Mouse (Mus musculus) neural tube, embryonic 14.5 days (tissue): ENCODE data around the gene Zfp385a. TPM values are rescaled to one million over a fixed set of nuclear protein-coding genes. Genes with fewer than 3 reads are reported as not detected.
A peak's percentile ranks its signal among the peaks of the same experiment; 100 is the strongest.

Source experiments
- ATAC-seq: fragments of 200-750 bp; cut with Nextera tagmentation; 2 replicates; pipeline ENCODE4 v1.8.0; 2017; ENCODE audit warnings: low read depth, mild to moderate bottlenecking, moderate TSS enrichment, moderate library complexity
- H3K27ac ChIP-seq: fragments of 300-500 bp; sonication (generic); 2 replicates; pipeline ENCODE4 v1.5.1; 2014; ENCODE audit warnings: low read depth, mild to moderate bottlenecking, control low read depth, low read length, moderate library complexity, mixed read lengths
- H3K27me3 ChIP-seq: fragments of 300-500 bp; sonication (generic); 2 replicates; pipeline ENCODE4 v1.6.1; 2014; ENCODE audit warnings: low read length; ENCODE audit not compliant: control insufficient read depth, insufficient read depth
- H3K36me3 ChIP-seq: fragments of 300-500 bp; sonication (generic); 2 replicates; pipeline ENCODE4 v1.6.1; 2014; ENCODE audit warnings: low read length, mixed read lengths; ENCODE audit not compliant: control insufficient read depth, insufficient read depth
- H3K4me1 ChIP-seq: fragments of 300-500 bp; sonication (generic); 2 replicates; pipeline ENCODE4 v1.6.1; 2014; ENCODE audit warnings: low read length; ENCODE audit not compliant: control insufficient read depth, insufficient read depth
- H3K4me2 ChIP-seq: fragments of 300-500 bp; sonication (generic); 2 replicates; pipeline ENCODE4 v1.6.1; 2014; ENCODE audit warnings: mild to moderate bottlenecking, low read depth, low read length, control low read depth
- H3K4me3 ChIP-seq: fragments of 300-500 bp; sonication (generic); 2 replicates; pipeline ENCODE4 v1.5.1; 2014; ENCODE audit warnings: low read depth, low read length, control low read depth, mixed read lengths
- H3K9ac ChIP-seq: fragments of 300-500 bp; sonication (generic); replicated peaks from 2 replicates; pipeline ENCODE4 v1.6.1; 2014; ENCODE audit warnings: low read depth, mild to moderate bottlenecking, control low read depth, low read length, mixed read lengths
- H3K9me3 ChIP-seq: fragments of 300-500 bp; sonication (generic); 2 replicates; pipeline ENCODE4 v1.6.1; 2016; ENCODE audit warnings: low read length; ENCODE audit not compliant: control insufficient read depth
- WGBS: fragments of 180-500 bp; shearing (Covaris S2); extraction: QIAGEN DNeasy Blood & Tissue Kit; methylation state at CpG from one replicate; pipeline ENCODE4 v1.1.7; 2014; 5-methylcytosine and 5-hydroxymethylcytosine counted together
- polyA plus RNA-seq: library from polyadenylated mRNA; unstranded; fragments of >200 nt; fragmentation: Nextera tagmentation; extraction: Ambion mirVana; gene quantifications from 2 replicates; pipeline ENCODE4 v1.2.1, GENCODE M21; 2014

Zfp385a gene
- polyA plus RNA-seq, 1 experiment from 2014 or later, result 20.7 TPM

DNA sequence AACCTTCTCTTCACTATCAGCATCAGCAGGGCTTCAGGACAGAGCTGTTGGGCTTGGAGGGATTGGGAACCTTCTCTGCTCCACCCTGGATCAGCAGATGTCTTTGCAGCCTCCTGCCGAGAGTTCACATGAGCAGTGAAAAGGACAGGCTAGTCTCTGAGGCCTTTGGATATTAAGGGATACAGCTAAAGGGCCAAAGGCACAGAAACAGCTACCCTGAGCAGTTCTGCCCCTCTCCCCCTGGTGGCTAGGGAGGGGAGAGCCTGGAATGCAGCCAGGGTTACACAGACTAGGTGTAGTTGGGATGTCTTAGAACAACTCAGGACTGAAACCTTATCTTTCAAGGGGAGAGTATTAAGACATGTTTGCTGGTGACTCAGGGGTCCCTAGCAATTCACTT is 18.8 kb downstream of the Zfp385a start:
- no peak overlapping the region for H3K4me2 ChIP-seq

DNA sequence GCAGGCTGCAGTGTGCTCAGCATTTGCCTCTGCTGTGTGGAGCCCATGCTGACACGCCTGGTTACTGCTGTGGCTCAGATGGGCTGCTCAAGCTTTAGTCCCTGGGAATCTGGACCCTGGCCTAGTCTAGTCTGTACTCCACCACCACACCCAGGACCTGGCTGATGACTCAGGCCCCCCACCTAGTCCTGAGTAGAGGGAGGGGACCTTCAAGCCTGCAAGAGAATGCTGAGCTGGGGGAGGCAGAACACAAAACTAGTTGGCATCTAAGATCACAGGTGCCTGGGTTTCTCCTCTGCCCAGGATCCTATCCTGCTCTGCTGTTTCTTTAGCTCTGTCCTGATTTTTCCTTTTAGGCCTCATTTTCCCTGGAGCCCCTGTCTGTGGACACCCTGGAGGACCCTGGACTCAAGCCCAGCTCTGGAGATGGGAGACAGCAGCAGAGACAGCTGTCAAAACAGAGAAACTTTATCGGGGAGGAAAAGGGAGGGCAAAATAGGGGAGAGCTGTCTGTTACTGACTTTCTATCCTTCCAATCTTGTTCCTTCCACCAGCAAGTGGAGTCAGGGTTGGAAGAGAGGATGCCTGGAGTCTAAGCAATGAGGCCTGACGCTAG is 21.6 kb downstream of the Zfp385a start:
- H3K9me3 ChIP-seq, result no peaks in the 10 kb centered on the region
- no peak overlapping the region for H3K9ac ChIP-seq
- H3K4me1 ChIP-seq, result peaks cover 12% of the 10 kb centered on the region; the same call in 1 of the 2 replicates
- no peak for ATAC-seq
- no peaks in the 10 kb centered on the region for H3K27me3 ChIP-seq
- H3K4me3 ChIP-seq, result no peak overlapping the region
- no peak overlapping the region for H3K4me2 ChIP-seq
- peak overlapping the region; percentile 4; the same call in 1 of the 2 replicates for H3K27ac ChIP-seq
- 78% methylated on average over 3 of the region's 3 CpGs for WGBS
- H3K36me3 ChIP-seq, result peaks cover 16% of the 10 kb centered on the region; the same call in 1 of the 2 replicates

More for the DNA sequence above, 18.8 kb downstream of the Zfp385a start:
- WGBS, result 44% methylated on average over 1 of the region's 1 CpGs
- ATAC-seq, result no peak
- H3K36me3 ChIP-seq, result peaks cover 14% of the 10 kb centered on the region; the same call in 1 of the 2 replicates
- H3K4me1 ChIP-seq, result no peaks in the 10 kb centered on the region
- no peak overlapping the region for H3K4me3 ChIP-seq
- H3K27ac ChIP-seq, result no peak overlapping the region
- no peaks in the 10 kb centered on the region for H3K9me3 ChIP-seq
- H3K9ac ChIP-seq, result no peak overlapping the region
- H3K27me3 ChIP-seq, result no peaks in the 10 kb centered on the region

DNA sequence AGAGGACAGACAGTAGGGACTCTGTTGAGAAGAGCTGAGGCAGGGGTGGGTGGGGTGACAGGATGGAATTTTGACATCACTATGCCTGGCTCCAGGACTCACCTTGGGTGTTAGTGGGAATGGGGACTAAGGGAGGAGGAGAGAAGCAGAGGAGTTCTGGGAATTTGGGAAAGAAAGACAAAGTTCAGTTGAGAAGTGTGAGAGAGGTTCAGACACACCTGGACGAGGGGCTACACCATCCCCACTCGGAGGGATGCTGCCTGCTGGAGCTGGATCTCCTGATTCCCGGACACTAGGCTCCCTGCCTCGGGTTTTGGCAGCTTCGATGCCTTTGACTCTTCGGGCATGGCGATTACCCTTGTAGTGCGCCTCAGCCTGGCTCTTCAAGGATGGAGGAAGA is 22.2 kb downstream of the Zfp385a start:
- Histone ChIP-seq H3K27ac (no peak overlapping the region; the same call in 1 of the 2 replicates), H3K36me3 (peaks cover 16% of the 10 kb centered on the region; the same call in 1 of the 2 replicates), H3K4me1 (peaks cover 13% of the 10 kb centered on the region; the same call in 1 of the 2 replicates)

DNA sequence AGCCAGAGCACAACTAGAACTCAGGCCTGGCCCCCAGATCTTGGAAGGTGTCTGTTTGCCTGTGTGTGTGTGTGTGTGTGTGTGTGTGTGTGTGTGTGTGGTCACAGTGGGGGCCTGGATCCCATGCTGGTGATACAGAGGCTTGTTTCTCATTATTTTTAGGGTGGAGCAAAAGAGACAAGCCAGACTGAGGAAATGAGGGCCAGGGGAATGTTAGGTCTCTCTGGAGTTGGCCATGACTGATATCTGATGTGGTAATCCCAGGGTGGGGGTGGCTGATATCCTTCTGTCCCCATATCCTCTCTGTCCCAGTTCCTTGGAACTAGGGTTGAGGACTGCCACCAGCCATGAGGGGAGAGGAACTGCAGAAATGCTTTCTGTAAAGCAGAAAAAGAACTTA is 22.8 kb downstream of the Zfp385a start:
- Histone ChIP-seq H3K4me3 (no peak overlapping the region), H3K4me2 (no peak overlapping the region), H3K4me1 (peaks cover 13% of the 10 kb centered on the region; the same call in 1 of the 2 replicates), H3K27ac (no peak overlapping the region), H3K9ac (no peak overlapping the region), H3K9me3 (no peaks in the 10 kb centered on the region), H3K27me3 (no peaks in the 10 kb centered on the region), H3K36me3 (peaks cover 16% of the 10 kb centered on the region; the same call in 1 of the 2 replicates)
- no peak for ATAC-seq

More for the DNA sequence above, 22.2 kb downstream of the Zfp385a start:
- WGBS, result 86% methylated on average over 8 of the region's 8 CpGs
- Histone ChIP-seq H3K9ac (no peak overlapping the region), H3K4me3 (no peak overlapping the region), H3K27me3 (no peaks in the 10 kb centered on the region), H3K9me3 (no peaks in the 10 kb centered on the region), H3K4me2 (no peak overlapping the region)
- ATAC-seq, result no peak

DNA sequence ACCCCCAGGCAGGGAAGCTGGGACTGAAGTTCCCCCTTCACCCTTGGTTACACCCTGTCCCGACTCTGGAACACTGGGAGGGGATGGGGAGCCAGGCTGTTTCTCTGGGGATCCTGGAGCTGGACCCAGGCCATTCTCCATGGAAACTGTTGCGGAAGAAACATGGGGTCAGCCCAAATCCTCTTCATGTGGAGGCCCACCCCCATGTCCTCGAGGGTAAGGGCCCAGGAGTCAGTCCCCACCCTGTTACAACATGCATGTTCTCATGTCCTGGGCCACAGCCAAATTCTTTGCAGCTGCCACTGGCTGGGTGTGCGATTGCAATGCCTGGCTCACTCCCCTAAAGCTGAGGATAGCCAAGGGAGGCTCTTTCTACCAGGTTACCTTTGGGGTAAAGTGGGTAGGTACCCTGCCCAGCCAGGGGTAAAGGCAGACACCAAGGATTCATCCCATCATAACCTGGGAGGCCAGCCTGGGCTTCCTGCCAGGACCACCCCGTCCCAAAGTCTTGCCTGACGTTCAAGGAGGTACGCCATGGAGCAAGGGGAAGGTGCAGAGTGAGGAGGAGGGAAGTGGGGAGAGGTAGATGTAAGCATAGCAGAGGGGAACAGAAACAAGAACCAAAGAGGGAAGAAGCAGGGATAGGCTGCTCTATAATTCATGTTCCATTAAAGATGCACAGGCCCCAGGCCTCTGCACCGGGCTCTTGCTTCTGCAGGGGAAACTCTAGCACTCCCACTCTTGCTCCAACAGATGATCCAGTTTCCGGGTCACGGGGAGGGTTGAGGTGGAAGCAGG is 23.7 kb downstream of the Zfp385a start:
- no peak for ATAC-seq
- Histone ChIP-seq H3K4me3 (no peak overlapping the region), H3K36me3 (peaks cover 16% of the 10 kb centered on the region; the same call in 1 of the 2 replicates), H3K27ac (no peak overlapping the region), H3K9me3 (no peaks in the 10 kb centered on the region), H3K9ac (no peak overlapping the region), H3K27me3 (no peaks in the 10 kb centered on the region), H3K4me1 (peaks cover 13% of the 10 kb centered on the region; the same call in 1 of the 2 replicates), H3K4me2 (no peak overlapping the region)
- WGBS, result 81% methylated on average over 10 of the region's 10 CpGs

DNA sequence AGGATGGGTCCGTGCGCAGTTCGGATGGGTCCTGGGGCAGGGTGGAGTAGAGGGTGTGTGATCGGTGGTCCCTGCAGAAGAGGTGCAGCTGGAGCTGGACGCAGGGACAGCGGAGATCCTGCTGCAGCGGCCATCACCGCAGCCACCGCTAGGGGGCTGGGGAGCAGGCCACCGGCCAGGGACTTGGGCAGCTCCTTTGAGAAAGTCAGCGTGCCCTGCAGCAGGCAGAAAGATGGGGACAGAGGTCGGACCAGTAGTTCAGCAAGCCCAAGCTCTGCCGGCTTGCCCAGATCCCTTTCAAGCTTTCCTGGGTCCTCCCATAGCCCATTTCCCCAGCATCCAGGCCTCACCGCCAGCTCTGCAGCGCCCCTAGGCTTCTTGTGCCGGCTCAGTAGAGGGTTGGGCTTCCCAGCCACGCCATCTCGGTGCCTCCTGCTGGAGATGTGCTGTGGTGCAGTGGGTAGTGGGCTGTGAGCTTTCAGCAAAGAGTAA is 24.8 kb downstream of the Zfp385a start:
- Histone ChIP-seq H3K27ac (no peak overlapping the region), H3K4me2 (peak overlapping the region; percentile 40), H3K36me3 (peaks cover 16% of the 10 kb centered on the region; the same call in 1 of the 2 replicates), H3K9me3 (no peaks in the 10 kb centered on the region), H3K4me1 (peaks cover 13% of the 10 kb centered on the region; the same call in 1 of the 2 replicates), H3K9ac (0 out of 2 replicates have a peak overlapping the region, but pooled peaks have one; percentile 16), H3K27me3 (no peaks in the 10 kb centered on the region), H3K4me3 (no peak overlapping the region)
- under 1% methylated on average over 18 of the region's 18 CpGs for WGBS
- peak; percentile 69 for ATAC-seq

DNA sequence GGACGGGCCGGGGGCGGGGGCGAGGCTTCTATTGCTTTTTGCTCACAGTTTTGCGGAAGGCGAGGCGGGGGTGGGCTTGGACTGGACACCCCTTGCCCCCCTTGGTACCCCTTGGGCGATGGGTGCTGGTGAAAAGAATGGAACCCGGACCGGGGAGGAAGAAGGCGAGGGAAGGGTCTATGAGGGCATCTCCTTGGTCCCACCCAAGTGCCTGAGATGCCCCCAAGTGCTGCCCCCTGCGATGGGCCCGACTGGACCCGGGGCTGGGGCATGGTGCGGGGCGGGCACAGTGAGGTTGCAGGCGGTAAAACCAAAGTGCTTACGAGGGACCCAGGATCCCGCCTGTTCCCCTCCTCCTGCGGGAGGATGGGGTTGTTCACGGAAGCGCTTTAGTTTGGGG is 25.7 kb downstream of the Zfp385a start:
- no peaks in the 10 kb centered on the region for H3K27me3 ChIP-seq
- peaks cover 13% of the 10 kb centered on the region; the same call in 1 of the 2 replicates for H3K4me1 ChIP-seq
- no peak overlapping the region for H3K27ac ChIP-seq
- no peak overlapping the region for H3K4me3 ChIP-seq
- WGBS, result 27% methylated on average over 20 of the region's 22 CpGs
- ATAC-seq, result peak; percentile 13; the same call in 1 of the 2 replicates
- H3K9me3 ChIP-seq, result no peaks in the 10 kb centered on the region
- peak overlapping the region; percentile 40; the same call in 1 of the 2 replicates for H3K4me2 ChIP-seq
- peaks cover 16% of the 10 kb centered on the region; the same call in 1 of the 2 replicates for H3K36me3 ChIP-seq
- no peak overlapping the region for H3K9ac ChIP-seq

DNA sequence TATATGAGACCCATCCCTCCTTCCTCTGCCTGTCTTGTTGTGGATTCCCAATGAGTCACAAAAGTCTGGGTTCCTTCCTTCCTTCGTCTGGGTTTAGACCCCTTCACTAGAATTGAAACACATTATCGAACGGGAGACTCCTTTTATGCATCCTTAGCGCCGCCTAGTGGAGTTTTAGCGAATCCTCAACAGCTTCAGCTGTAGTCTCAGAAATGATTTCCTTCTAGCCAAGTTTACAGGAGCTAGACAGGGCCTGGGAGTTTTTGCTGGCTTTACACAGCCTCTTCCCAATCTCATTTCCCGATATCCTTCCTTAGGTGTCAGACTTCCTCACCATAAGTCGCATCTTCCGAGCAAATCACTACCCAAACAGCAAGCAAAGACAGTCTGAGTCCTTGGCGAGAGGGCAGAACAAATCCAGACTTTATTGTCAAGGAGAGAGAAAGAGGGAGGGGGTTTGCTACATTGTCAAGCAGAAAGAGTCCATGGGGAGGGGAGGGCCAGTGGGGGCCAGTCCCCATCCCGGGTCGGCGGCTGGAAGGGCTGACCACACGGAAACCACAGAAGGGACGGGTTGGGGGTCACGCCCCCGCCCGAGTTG is 26.3 kb downstream of the Zfp385a start:
- no peak overlapping the region for H3K27ac ChIP-seq
- no peak overlapping the region for H3K4me2 ChIP-seq
- no peaks in the 10 kb centered on the region for H3K27me3 ChIP-seq
- ATAC-seq, result peak; percentile 10; the same call in 1 of the 2 replicates
- H3K36me3 ChIP-seq, result peaks cover 16% of the 10 kb centered on the region; the same call in 1 of the 2 replicates
- no peak overlapping the region for H3K9ac ChIP-seq
- peaks cover 17% of the 10 kb centered on the region for H3K4me1 ChIP-seq
- no peak overlapping the region for H3K4me3 ChIP-seq
- no peaks in the 10 kb centered on the region for H3K9me3 ChIP-seq
- WGBS, result 7% methylated on average over 18 of the region's 18 CpGs
